Mouse (Mus musculus) liver, adult (tissue): ENCODE data around the gene Heyl.

Source experiments
- GATA4 ChIP-seq: IDR thresholded peaks from 2 replicates; pipeline ENCODE4 v1.6.1; 2014; ENCODE audit warnings: mild to moderate bottlenecking, low read length; ENCODE audit not compliant: insufficient replicate concordance

Gene Heyl

GRCm38 (mm10) chr4:123225718-123226403 lies 7.5 kb upstream of the Heyl start:
- no peak for TF ChIP-seq GATA4

GRCm38 (mm10) chr4:123227707-123228106 lies 5.6 kb upstream of the Heyl start:
- TF ChIP-seq GATA4: no peak

- no peak for TF ChIP-seq GATA4
These were observed 5.1 kb upstream of the Heyl start for GRCm38 (mm10) chr4:123228270-123228669.

GRCm38 (mm10) chr4:123229166-123229565 lies 4.2 kb upstream of the Heyl start:
- TF ChIP-seq GATA4: no peak

DNA sequence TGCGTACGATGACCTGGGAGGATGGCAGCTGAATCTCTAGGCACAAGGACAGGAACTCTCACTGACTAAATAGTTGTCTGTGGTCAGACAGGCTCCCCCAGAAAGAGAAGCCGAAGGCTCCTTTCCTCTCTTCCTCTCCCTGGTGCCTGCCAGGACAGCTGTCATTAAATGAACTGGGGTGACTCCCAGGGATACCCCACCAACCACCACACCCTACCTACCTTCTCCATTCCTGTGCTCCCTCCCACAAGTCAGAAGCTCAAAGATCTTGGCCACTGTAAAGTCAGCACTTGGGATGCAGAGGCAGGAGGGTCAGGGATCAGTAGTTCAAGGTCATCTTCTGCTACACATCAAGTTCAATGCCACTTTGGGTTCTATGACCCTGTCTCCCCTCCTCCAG lies 515 bp upstream of the Heyl start:
- no peak for TF ChIP-seq GATA4

GRCm38 (mm10) chr4:123235835-123236430 lies 2.6 kb downstream of the Heyl start:
- TF ChIP-seq GATA4: no peak

- TF ChIP-seq GATA4: no peak
These were observed 3.2 kb downstream of the Heyl start for GRCm38 (mm10) chr4:123236431-123237031.

GRCm38 (mm10) chr4:123237386-123238266 lies 4.3 kb downstream of the Heyl start:
- no peak for TF ChIP-seq GATA4

DNA sequence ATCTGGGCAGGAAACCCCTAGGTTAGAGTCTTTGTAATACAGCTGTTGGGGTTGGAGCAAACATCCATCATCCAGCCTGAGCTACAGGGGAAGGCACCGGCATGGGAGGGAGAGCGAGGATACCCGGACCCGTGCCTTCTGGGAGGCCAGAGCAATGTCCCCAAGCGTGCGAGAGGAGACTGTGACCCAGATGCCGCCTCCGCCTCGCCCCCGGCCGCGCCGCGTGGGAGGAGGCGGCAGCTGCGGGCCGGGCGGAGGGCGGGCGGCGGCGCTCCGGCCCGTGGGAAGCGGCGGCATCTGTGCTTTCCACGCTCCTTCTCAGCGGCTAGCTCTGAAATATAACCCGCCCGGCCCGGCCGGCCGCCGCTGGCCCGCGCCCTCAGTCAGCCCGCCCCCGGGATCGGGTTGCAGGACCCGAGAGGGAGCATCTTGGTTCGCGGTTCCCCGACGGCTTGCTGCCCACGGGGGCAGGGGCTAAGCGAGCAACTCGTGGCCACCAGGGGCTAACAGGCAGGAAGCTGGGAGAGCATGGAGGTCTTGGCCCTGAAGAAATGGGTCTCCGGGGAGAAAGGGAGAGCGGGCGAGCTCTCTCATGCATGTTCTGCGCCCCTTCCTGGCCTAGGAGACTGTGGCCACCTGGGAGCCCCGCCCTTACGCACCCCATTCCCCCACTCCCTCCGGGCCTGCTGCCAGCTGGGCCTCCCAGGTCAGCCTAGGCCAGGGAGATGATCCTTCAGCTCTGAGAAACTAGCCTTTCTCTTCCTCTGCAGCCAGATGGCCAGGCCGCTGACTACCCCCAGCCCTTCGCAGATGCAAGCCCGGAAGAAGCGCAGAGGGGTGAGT lies 6.2 kb downstream of the Heyl start:
- no peak for TF ChIP-seq GATA4

- TF ChIP-seq GATA4: no peak
These were observed 12.9 kb downstream of the Heyl start for GRCm38 (mm10) chr4:123246221-123246620.

DNA sequence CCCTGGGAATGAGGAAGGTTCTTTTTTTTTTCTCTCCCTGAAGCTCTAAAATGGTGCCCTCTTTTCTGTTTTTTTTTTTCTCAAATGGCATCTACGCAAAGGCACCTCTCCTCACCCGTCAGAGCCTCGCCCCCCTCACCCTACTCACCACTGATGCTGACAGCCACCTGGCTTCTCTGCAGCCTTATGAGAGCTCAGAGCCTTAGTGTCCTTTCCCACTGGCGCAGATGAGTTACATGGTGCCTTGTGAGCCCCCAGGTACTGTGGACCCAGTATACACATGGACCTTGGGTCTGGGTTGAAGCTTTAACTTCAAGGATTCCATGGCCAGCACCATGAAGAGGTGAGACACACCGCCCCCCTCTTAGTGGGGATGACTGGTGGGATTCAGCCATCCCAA lies 13.3 kb downstream of the Heyl start:
- TF ChIP-seq GATA4: no peak

DNA sequence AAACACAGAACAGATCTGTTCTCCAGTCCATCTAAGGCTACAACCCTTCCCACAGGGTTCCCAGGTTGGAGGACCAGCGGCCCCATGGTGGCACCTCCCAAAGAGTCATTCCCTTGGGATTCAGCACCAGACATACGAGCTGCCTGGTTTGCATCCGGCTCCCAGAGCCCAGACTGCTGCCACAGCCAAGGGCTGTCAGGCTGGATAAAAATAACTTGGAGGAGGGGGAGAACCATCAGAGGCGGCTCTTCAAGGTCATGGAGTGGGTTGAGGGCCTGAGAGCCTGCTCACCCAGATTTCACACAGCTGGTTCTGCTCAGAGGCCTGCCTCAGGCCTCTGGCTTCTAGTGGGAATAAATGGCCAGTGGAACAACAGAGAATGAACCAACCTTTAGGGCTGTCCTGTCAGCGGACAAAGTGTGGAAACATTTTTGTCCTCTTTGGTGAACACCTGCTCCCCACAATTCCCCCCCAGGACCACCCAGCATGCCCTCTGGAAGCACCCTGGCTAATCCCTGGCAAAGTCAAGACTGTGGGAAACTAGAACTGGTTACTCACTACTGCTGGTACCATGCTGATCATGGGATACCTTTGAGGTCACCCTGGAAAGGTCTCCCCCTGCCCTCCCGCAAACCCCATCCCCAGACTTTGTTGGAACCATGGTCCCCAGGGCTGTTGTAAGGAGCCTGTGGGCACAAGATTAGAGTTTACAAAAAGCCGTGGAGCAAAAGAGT lies 14.0 kb downstream of the Heyl start:
- TF ChIP-seq GATA4: no peak

DNA sequence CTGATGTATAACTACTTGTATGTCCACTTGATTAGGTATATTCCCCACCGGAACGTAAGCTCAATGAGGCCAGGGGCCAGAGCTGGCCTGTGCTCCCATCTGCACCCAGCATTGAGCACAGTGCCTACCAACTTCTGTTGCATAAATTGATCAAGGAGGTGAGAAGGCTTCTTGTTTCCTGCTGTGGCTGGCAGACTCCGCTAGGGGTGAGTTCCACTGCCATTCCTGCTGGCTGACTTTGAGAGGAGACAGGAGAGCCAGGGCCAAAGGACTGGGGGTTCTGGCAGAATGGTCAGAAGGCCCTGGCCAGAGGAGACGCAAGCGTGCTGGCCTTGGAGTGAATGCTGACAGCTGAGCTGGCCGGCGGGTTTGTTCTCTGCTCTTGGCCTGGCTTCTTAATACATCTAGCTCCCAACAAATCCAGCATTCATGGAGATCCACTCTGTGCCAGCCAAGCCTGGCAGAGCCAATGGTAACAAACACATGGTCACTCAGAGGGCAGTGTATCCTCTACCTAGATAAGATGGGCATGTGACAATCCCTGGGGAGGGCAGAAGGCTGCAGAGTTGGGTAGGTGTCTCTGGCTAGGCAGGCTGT lies 15.7 kb downstream of the Heyl start:
- no peak for TF ChIP-seq GATA4

DNA sequence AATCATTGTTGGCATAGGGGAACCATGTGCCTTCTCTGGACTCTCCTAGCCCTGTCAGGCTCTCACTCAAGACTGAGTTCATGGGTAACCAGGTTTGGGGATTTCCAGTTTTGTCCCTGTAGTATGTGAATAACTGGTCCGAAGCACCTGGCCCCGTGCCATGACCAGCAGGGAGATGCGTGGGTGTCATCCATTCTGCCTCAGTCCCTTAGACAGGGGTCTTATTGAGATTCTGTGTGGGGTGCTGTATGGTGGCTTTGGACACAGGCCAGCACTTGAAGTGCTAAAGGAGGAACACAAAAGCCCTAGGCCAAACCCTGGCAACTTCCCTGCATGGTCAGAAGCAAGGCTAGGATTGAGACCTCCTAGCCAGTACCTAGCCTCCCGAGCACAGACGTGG lies 18.9 kb downstream of the Heyl start:
- TF ChIP-seq GATA4: no peak

GRCm38 (mm10) chr4:123254617-123255016 lies 21.3 kb downstream of the Heyl start:
- no peak for TF ChIP-seq GATA4
